Mouse (Mus musculus) cerebellum, adult 9-10 months (tissue): Measurements from ENCODE around the gene Sowahb.

ENCODE experiments used
- DNase-seq: peaks from one replicate; pipeline ENCODE4 v3.0.0; 2022

Sowahb gene

DNA sequence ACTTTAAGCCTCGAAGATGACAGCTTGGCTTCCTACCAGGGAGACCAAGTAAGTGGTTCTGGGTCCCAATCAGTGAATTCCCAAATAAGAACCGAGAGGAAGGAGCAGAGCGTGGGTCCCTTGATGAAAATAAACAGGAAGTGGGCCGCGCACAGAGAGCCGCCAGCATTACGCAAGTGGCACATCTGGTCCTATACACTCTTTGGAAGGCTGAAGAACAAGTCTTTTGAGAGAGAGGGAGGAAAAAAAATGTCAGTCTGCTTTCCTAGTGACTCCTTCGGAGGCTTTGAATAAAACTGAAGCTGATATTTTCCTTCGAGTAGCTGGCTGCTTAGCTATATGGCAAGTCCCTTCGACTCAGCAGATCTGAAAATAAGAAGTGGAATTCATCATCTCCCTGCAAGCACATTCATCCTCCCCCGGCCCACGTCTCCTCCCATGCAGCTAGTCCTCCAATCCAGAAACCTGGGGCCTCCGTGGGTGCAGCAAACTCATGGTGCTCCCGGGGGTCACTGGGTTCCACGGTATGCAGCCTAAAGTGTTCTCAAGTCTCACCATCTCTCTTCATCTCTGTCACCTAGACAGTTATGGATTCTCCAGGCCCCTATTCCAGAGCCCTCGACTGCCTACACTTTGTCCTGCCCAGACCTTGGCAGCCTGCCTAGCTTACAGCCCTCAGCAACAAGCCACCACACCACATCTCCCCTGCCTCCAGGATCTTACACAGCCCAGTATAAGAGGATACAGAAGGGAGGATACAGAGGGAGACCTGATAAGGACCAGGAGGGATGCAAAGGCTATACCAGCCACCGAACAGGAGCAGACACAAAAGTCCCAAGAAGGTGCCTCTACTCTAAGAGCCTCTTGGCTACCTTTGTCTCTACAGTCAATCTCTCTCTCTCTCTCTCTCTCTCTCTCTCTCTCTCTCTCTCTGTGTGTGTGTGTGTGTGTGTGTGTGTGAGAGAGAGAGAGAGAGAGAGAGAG is 43.8 kb downstream of the Sowahb start:
- no peak for DNase-seq

DNA sequence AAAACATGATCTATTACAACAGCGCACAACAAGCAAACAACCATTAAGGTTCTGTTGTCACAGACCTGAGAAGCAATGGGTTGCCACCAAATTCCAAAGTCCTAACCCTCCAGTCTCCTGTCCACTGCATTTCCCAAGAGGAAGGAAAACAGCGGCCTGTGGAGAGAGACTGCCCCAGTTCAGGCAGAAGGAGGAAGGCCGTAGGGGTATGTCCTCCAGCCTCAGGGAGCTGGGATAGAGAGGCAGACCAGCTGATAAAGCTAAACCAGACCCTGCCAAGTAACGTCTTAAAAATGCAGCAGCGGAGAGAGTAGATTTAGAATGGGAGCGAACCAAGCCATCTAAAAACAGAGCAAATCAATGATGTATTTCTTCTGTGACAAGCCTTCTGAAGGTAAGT is 44.8 kb downstream of the Sowahb start:
- no peak for DNase-seq

DNA sequence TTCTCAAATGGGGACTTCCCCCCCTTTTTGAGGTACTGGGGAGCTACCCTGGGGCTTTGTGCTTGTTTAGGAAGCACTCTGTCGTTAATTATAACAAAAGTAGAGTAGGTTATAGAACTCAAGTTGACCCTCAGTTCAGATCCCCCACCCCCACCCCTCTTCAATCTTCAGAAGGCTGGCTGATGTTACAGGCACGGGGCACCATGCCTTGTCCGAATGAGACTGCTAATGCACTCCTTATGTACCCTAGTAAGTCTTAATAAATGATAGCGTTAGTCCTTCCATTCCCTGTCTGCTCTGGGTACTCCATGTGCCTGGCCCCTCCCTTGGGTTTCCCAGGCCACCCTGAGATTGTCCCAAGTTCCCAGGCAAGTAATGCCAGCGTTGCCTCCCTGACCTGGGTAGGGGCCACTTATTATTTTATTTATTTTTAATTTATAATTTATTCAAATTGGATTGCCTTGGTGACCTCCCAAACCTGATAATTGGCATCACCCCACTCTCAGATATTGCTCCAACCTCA is 46.3 kb downstream of the Sowahb start:
- no peak for DNase-seq

DNA sequence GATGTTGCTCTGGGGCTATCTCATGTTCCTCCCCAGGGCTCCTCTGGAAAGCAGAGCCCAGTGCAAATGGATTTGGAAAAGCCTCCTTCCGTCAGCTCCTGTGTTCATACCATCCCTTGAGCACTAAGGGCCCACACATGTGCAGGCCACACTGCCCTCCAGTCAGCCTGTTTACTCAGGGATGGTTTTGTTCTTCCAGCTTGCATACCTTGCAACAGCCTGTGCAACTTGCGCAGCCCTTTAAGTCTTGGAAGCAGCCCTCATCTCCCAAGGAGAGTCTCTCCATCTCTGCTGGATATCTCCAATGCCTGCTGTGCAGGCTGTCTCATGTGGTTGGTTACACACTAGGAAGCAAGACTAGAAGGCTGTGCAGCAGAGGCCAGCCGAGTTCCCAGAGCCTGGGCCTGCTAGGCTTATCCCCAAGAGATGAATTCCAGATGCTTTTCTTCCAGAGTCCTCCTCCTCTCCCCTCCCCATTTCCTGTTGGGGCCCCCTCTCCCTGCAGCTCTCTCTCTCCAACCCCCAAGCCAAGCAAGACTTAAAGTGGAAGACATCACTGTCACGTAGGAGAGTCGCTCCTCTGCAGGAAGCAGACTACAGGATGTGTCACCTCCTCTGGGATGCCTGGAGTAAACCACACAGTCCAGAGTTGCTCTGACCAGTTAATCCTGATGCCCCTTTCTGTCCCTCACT is 47.2 kb downstream of the Sowahb start:
- DNase-seq: no peak

DNA sequence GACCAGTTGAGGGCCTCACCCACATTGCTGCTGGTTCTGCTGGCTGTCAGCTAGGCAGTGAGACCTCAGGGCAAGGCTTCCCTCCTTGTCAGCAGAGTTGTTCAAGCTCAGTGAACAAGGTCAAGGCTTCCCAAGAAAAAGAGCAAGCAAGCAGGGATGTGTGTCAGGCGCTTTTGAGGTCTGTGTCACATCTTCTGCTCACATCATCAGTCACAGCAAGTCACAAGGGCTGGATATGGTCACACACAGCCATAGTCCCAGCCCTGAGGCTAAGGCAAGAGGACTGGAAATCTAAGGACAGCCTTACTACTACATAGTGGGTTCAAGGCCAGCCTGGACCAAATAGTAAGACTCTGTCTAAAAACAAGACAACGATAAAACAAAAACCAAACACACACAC is 50.0 kb downstream of the Sowahb start:
- no peak for DNase-seq

DNA sequence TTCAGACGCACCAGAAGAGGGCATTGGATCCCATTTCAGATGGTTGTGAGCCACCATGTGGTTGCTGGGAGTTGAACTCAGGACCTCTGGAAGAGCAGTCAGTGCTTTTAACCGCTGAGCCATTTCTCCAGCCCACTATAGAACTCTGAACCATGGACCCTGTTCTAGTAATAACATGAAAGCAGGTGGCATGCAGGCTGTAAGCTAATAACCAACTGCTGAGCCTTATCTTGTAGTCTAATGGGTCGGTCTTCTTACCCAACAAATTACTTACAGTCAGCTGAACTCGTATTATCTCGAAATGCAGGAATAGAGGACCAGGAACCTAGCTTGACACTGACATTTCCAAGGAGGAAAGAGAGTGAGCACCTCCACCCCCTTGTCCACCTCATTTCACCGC is 50.5 kb downstream of the Sowahb start:
- DNase-seq: no peak

DNA sequence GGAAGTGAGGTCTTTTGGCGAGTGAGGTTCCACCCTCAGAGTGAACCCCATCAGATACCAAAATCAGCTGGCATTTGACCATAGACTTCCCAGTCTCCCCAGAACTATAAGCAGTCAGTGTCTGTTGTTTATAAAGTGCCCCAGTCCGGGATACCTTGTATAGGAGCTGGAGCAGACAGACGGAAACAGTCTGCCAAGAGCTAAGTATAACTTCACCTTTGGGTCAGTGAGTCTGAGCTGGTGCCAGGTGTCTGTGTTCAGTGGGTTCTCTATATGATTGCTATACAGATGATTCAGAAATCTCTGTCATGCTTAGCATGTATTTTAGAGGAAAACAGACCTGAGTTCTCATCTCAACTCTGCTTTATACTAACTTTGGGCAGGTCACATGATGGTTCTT is 52.7 kb downstream of the Sowahb start:
- no peak for DNase-seq
